Mouse (Mus musculus) layer of hippocampus, adult 8-10 months (tissue): ENCODE data around the gene Pipox. TPM values are rescaled to one million over a fixed set of nuclear protein-coding genes. Genes with fewer than 3 reads are reported as not detected.

Experiments
- DNase-seq, 2 experiments: peaks; one replicate each; pipeline ENCODE4 v3.0.0; 2022; ENCODE audit warnings: low spot score in 2 of 2
- total RNA-seq, 4 experiments: library from RNA; stranded (reverse); gene quantifications; 2 replicates each; pipeline ENCODE4 v1.2.4; 2022

Pipox gene
- 1 to 10 TPM; 1.8 to 3.4 (median 2.4) TPM for total RNA-seq

GRCm38 (mm10) chr11:77893787-77894718 is at the start of gene Pipox:
Gene Pipox (minus strand): TSS chr11:77894096.
- DNase-seq, result peak; percentile 87 to 90

GRCm38 (mm10) chr11:77942230-77942629 is 48.3 kb upstream of the Pipox start:
- DNase-seq, result no peak

GRCm38 (mm10) chr11:77937649-77938410 is 43.9 kb upstream of the Pipox start:
- no peak for DNase-seq

- no peak for DNase-seq
Observed at GRCm38 (mm10) chr11:77936846-77937245, 43.0 kb upstream of the Pipox start.

- DNase-seq, result no peak
Observed at GRCm38 (mm10) chr11:77934568-77935311, 40.8 kb upstream of the Pipox start.

GRCm38 (mm10) chr11:77934111-77934521 is 40.2 kb upstream of the Pipox start:
- DNase-seq, result no peak

GRCm38 (mm10) chr11:77932576-77932975 is 38.7 kb upstream of the Pipox start:
- no peak for DNase-seq

- DNase-seq, result no peak
Observed at GRCm38 (mm10) chr11:77931541-77932433, 37.9 kb upstream of the Pipox start.

- DNase-seq, result peak; percentile 45 to 80
Observed at GRCm38 (mm10) chr11:77930751-77931540, 37.0 kb upstream of the Pipox start, which contains the start of gene Sez6. Gene Sez6 (plus strand): TSS chr11:77930800.

- no peak for DNase-seq
Observed at GRCm38 (mm10) chr11:77927837-77928236, 33.9 kb upstream of the Pipox start.

GRCm38 (mm10) chr11:77926666-77927065 is 32.8 kb upstream of the Pipox start:
- no peak for DNase-seq

- no peak for DNase-seq
Observed at GRCm38 (mm10) chr11:77925836-77926657, 32.2 kb upstream of the Pipox start.

- no peak for DNase-seq
Observed at GRCm38 (mm10) chr11:77923285-77923684, 29.4 kb upstream of the Pipox start.

GRCm38 (mm10) chr11:77917166-77917565 is 23.3 kb upstream of the Pipox start:
- no peak for DNase-seq

GRCm38 (mm10) chr11:77916741-77917140 is 22.8 kb upstream of the Pipox start:
- no peak for DNase-seq

GRCm38 (mm10) chr11:77914598-77915260 is 20.8 kb upstream of the Pipox start:
- no peak for DNase-seq

GRCm38 (mm10) chr11:77913505-77913904 is 19.6 kb upstream of the Pipox start:
- DNase-seq, result no peak

- no peak for DNase-seq
Observed at GRCm38 (mm10) chr11:77909776-77910175, 15.9 kb upstream of the Pipox start.
